Mouse (Mus musculus) liver, embryonic 18 days (tissue): ENCODE results near the gene Inpp5a. TPM values are rescaled to one million over a fixed set of nuclear protein-coding genes. Genes with fewer than 3 reads are reported as not detected.

Source experiments
- polyA plus RNA-seq: library from polyadenylated mRNA; depleted of rRNA; stranded (reverse); fragments of >200 nt; gene quantifications from 2 replicates; pipeline ENCODE4 v1.2.3, GENCODE M21; 2012; rRNA removed

Gene Inpp5a
- 3.2 and 3.5 TPM in 2 replicates for polyA plus RNA-seq

DNA sequence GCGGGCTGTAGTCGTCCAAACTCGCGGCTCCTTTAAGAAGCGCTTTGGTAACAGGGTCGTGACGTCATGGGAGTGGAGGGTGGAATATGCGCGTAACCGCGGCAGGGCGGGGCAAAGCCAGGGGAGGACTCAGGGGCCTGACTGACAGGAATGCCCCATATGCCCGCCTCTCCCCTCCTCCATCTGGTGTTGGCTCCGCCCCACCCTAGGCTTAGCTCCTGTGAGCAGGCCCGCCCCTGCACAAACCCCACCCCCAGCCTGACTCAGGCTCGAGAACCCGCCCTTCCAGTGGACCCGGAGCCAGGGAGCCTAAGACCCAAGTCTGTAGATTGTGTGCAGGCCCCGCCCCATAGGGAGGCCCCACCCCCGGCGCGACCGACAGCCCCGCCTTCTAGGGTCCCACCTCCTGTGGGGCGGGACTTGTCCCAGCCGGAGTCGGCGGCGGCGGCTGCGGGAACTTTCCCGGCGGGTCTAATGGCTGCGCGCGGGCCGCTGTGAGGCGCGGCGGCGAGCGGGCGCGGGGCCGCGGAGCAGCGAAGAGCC lies at the start of gene Inpp5a:
Inpp5a (plus strand) TSS at position 440 of the 543 bp plus-strand sequence.

DNA sequence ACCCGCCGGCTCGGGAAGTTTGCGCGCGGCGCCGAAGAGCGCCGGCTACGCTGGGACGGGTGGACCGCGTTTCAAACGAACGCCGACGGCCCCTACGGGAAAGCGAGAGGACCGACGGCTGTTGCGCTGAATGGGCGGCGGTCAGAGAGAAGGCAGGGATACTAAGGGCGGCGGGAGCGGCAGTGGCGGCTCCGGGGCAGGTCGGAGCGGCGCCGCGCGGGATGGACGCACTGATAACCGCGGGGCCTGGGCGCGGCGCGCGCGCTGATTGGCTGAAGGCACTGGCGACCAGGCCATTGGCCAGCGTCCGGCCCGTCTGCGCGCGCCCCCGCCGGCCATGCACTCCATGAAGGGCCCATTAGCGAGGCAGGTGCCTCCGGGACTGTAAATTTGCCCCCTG lies 193.7 kb downstream of the Inpp5a start, which contains the start of gene Nkx6-2:
Nkx6-2 (minus strand) TSS at position 203 of the 400 bp plus-strand sequence.

Other genes with a start within 250 kb of the Inpp5a start
- gene Lrrc27, start 176.1 kb upstream of the Inpp5a start, polyA plus RNA-seq = 0.99 and 1.1 TPM in 2 replicates
- 0.08 and 0.13 TPM in 2 replicates for gene Stk32c, start 175.8 kb upstream of the Inpp5a start, polyA plus RNA-seq
- gene Pwwp2b, start 140.6 kb upstream of the Inpp5a start, polyA plus RNA-seq = 1.3 and 1.4 TPM in 2 replicates
- gene Nkx6-2, start 193.7 kb downstream of the Inpp5a start, polyA plus RNA-seq = 0.02 TPM in 1 of 2 replicates, not detected in the other